Mouse (Mus musculus) midbrain, embryonic 15.5 days (tissue): ENCODE results near the gene Krt82. TPM values are rescaled to one million over a fixed set of nuclear protein-coding genes. Genes with fewer than 3 reads are reported as not detected.
"Not testable (repeated sequence)": the region's sequence is repeated elsewhere in the genome, so short reads cannot be mapped to it uniquely, and the experiment has no call there.

Source experiments
- ATAC-seq: fragments of 200-750 bp; cut with Nextera tagmentation; replicated peaks from 2 replicates; pipeline ENCODE4 v1.8.0; 2017; ENCODE audit warnings: moderate TSS enrichment
- H3K27ac ChIP-seq: fragments of 300-500 bp; sonication (generic); 2 replicates; pipeline ENCODE4 v1.5.1; 2015; ENCODE audit warnings: mild to moderate bottlenecking, inconsistent platforms
- H3K27me3 ChIP-seq: fragments of 300-500 bp; sonication (generic); replicated peaks from 2 replicates; pipeline ENCODE4 v1.6.1; 2015; ENCODE audit warnings: inconsistent platforms
- H3K36me3 ChIP-seq: fragments of 300-500 bp; sonication (generic); replicated peaks from 2 replicates; pipeline ENCODE4 v1.6.1; 2015; ENCODE audit warnings: inconsistent platforms
- H3K4me1 ChIP-seq: fragments of 300-500 bp; sonication (generic); 2 replicates; pipeline ENCODE4 v1.6.1; 2015; ENCODE audit warnings: inconsistent platforms
- H3K4me2 ChIP-seq: fragments of 300-500 bp; sonication (generic); 2 replicates; pipeline ENCODE4 v1.6.1; 2015; ENCODE audit warnings: inconsistent platforms, mild to moderate bottlenecking, moderate library complexity
- H3K4me3 ChIP-seq: fragments of 300-500 bp; sonication (generic); 2 replicates; pipeline ENCODE4 v1.5.1; 2015; ENCODE audit warnings: mild to moderate bottlenecking, inconsistent platforms
- H3K9ac ChIP-seq: fragments of 300-500 bp; sonication (generic); 2 replicates; pipeline ENCODE4 v1.6.1; 2015; ENCODE audit warnings: mild to moderate bottlenecking, inconsistent platforms
- H3K9me3 ChIP-seq: fragments of 300-500 bp; sonication (generic); 2 replicates; pipeline ENCODE4 v1.6.1; 2016; ENCODE audit warnings: inconsistent platforms
- WGBS: fragments of 180-500 bp; shearing (Covaris S2); methylation state at CpG from one replicate; pipeline ENCODE4 v1.1.7; 2015; ENCODE audit warnings: mixed read lengths; 5-methylcytosine and 5-hydroxymethylcytosine counted together
- polyA plus RNA-seq: library from polyadenylated mRNA; unstranded; fragments of >200 nt; fragmentation: Nextera tagmentation; extraction: Ambion mirVana; gene quantifications from 2 replicates; pipeline ENCODE4 v1.2.1, GENCODE M21; 2015

The Krt82 gene
- polyA plus RNA-seq, 1 experiment from 2014 or later = not detected

DNA sequence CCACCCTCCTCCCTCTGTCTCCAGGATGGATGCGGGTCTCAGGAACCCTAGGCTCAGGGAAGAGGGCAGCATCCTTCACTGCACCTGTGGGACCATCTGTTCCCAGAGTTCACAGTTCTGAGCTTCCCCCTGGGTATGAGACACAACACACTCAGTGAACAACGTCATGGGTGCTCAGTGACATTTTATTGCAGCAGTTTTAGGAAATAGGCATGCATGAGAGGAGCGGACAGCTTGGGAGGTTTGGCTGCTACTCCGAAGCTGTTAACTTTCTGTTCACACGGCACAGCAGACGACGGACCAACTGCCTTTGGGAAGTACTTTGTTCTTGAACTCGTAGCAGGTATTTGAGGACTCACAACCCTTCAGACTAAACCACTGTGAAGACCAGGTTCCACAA lies 1.7 kb upstream of the Krt82 start:
- ATAC-seq = no peak
- H3K9ac ChIP-seq = no peak overlapping the region
- H3K36me3 ChIP-seq = no peaks in the 10 kb centered on the region
- WGBS = 87% methylated on average over 8 of the region's 8 CpGs
- H3K4me2 ChIP-seq = no peak overlapping the region
- peaks cover 8% of the 10 kb centered on the region; the same call in 1 of the 2 replicates for H3K4me1 ChIP-seq
- H3K27me3 ChIP-seq = no peaks in the 10 kb centered on the region
- H3K4me3 ChIP-seq = no peak overlapping the region
- no peak overlapping the region for H3K27ac ChIP-seq
- no peaks in the 10 kb centered on the region for H3K9me3 ChIP-seq

DNA sequence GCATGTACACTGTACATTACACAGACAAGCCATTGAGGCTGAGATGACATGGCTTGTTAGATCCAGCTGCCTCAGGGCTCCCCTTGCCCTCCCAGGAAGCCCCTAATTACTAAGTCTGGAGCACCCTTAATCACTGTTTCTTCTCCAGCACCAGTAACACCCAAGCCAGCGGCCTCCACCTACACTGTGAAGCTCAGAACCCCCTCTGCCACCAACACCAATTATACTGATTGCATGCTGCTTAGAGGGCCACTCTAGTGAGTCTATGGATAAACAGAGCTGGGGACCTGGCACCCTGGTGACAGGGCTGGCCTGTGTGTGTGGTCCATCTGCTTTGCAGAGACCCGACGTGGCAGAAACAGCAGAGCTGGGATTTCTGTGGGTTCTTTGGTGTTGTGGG lies 6.0 kb downstream of the Krt82 start:
- H3K27me3 ChIP-seq = no peaks in the 10 kb centered on the region
- WGBS = 57% methylated on average over 3 of the region's 3 CpGs
- H3K4me1 ChIP-seq = no peaks in the 10 kb centered on the region
- no peak overlapping the region for H3K9ac ChIP-seq
- no peak for ATAC-seq
- no peak overlapping the region for H3K27ac ChIP-seq
- no peak overlapping the region for H3K4me2 ChIP-seq
- no peaks in the 10 kb centered on the region for H3K9me3 ChIP-seq
- no peaks in the 10 kb centered on the region for H3K36me3 ChIP-seq
- no peak overlapping the region for H3K4me3 ChIP-seq

DNA sequence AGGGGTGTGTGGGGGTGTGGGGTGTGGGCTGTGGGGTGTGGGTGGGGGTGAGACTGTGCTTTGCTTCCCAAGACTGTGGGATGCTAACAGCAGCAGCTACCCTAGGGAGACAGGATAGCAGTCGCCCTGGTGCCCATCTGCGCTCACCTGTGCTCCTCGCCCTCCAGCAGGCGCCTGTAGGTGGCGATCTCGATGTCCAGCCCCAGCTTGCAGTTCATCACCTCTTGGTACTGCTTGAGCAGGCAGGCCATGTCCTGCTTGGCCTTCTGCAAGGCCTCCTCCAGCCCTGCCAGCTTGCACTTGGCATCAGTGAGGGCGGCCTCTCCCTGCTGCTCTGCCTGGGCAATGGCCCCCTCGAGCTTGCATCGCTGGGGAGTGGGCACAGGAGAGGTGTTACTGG lies 7.9 kb downstream of the Krt82 start:
- H3K27me3 ChIP-seq = no peaks in the 10 kb centered on the region
- ATAC-seq = no peak
- no peaks in the 10 kb centered on the region for H3K4me1 ChIP-seq
- H3K9ac ChIP-seq = no peak overlapping the region
- H3K4me3 ChIP-seq = no peak overlapping the region
- no peaks in the 10 kb centered on the region for H3K36me3 ChIP-seq
- H3K4me2 ChIP-seq = no peak overlapping the region
- no peak overlapping the region for H3K27ac ChIP-seq
- 62% methylated on average over 9 of the region's 9 CpGs for WGBS
- H3K9me3 ChIP-seq = no peaks in the 10 kb centered on the region

DNA sequence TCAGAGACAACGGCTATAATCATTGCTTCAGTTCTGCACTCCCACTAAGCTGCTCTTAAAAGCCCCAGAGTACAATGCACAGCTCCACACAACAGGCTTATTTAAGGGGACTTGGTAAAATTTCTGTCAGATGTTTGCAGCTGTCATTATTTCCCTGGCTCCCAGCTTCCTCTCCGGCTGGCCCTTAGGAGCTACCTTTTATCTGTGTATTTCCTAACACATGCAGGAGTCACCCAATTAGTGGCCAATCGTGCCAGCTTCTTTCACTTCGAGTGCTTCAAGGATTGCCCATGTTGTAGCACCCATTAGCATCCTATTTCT lies 11.9 kb downstream of the Krt82 start:
- Histone ChIP-seq H3K9ac (no peak overlapping the region), H3K9me3 (no peaks in the 10 kb centered on the region), H3K4me2 (no peak overlapping the region), H3K36me3 (no peaks in the 10 kb centered on the region), H3K4me1 (no peaks in the 10 kb centered on the region), H3K4me3 (no peak overlapping the region), H3K27me3 (no peaks in the 10 kb centered on the region), H3K27ac (no peak overlapping the region)
- WGBS = 45% methylated on average over 4 of the region's 4 CpGs
- ATAC-seq = no peak

DNA sequence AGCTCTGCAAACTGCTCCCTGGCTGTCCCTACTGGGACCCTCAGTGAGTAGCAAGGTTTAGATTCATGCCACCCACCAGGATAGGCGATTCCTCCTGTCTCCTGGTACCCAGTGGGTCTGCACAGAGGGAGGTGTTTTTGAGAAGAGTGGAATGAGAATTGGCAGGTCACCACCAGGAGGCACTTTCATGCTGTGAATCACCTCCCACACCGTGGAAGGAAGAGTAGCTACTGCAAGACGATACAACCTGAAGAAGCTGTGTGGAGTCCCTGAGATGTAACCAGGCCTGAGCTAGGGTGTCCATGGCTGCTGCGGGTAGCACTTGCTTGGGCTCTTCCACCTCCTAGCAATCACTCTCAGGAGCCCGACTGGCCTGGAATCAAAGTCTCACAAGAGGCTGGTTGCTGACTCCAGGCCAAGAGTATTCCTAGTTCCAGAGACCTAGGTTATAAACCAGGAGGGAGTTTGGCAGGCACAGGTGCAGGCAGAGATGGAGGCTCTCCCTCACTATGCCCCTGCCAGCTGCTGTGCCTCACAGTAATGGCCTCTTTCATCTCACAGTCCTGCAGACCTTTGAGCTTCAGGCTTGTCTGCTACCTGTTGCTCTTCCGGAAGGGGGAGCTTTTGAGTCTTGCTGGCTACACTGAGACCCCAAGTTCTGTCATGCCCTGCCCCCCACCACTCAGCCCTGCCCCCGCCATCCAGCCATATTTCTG lies 12.4 kb downstream of the Krt82 start:
- H3K9ac ChIP-seq = no peak overlapping the region
- no peak overlapping the region for H3K4me2 ChIP-seq
- no peak overlapping the region for H3K27ac ChIP-seq
- no peak overlapping the region for H3K4me3 ChIP-seq
- no peak for ATAC-seq
- no peaks in the 10 kb centered on the region for H3K9me3 ChIP-seq
- 44% methylated on average over 7 of the region's 7 CpGs for WGBS
- H3K36me3 ChIP-seq = no peaks in the 10 kb centered on the region
- H3K4me1 ChIP-seq = no peaks in the 10 kb centered on the region
- no peaks in the 10 kb centered on the region for H3K27me3 ChIP-seq

DNA sequence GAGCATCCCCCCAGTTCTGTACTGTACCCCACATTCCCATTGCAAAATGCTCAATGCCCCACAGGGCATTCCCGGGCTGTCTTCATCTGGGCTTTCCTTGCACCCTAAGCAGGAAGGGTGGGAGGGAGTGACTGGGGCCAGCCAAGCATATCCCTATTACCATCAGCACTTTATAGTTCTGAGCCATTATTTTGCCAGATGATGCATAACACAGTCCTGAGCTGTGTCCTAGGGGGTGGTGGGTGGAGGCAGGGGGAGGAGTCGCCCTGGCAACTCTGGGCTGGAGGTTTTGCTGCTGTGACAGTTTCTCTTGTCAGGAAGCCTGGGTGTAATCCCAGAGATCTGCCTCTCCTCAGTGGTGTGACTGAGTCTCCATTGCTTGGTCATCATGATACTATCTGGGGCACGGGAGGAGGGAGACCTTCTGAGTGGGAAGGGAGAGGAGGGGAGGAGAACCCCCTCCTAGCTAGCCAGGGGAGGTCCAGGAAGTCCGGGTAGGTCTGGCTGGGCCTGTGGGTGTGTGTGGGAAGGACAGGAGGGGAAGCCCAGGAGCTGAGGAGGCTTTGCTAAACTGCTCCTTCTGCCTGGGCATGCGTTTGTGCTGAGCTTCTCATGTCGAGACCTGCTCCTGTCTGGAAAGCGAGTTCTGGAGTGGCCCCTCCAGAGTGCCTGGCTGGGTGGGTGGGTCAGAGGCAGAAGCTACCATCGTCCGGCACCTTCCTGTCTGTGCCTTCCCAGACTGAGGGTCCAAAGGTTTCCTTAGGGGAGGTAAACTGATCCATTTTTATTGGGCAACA lies 14.2 kb downstream of the Krt82 start:
- H3K27me3 ChIP-seq = no peaks in the 10 kb centered on the region
- H3K4me3 ChIP-seq = no peak overlapping the region
- no peak for ATAC-seq
- no peaks in the 10 kb centered on the region for H3K9me3 ChIP-seq
- H3K36me3 ChIP-seq = no peaks in the 10 kb centered on the region
- H3K9ac ChIP-seq = no peak overlapping the region
- WGBS = 58% methylated on average over 9 of the region's 9 CpGs
- no peak overlapping the region for H3K27ac ChIP-seq
- H3K4me1 ChIP-seq = no peaks in the 10 kb centered on the region
- H3K4me2 ChIP-seq = no peak overlapping the region

DNA sequence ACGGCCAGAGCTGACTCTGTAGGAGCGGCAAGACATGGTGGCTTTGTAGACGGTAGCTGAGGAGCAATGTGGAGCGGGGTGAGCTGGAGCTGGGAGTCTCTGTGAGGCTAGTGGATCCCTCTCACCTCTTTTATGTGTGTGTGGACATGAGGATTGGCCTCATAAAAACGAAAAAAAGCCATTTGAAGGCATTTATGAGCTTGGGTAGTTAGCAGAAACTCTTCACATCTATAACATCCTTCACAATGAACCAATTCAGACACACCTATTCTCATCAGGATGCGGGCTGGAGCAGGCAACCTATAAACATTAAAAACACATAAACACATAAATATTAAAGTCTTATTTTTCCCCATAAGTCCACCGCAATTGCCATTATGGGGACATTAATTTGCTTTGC lies 17.7 kb downstream of the Krt82 start, which contains the start of gene Krt84:
Krt84 (minus strand) TSS at position 101 of the 400 bp plus-strand sequence.
- 83% methylated on average over 7 of the region's 7 CpGs for WGBS

DNA sequence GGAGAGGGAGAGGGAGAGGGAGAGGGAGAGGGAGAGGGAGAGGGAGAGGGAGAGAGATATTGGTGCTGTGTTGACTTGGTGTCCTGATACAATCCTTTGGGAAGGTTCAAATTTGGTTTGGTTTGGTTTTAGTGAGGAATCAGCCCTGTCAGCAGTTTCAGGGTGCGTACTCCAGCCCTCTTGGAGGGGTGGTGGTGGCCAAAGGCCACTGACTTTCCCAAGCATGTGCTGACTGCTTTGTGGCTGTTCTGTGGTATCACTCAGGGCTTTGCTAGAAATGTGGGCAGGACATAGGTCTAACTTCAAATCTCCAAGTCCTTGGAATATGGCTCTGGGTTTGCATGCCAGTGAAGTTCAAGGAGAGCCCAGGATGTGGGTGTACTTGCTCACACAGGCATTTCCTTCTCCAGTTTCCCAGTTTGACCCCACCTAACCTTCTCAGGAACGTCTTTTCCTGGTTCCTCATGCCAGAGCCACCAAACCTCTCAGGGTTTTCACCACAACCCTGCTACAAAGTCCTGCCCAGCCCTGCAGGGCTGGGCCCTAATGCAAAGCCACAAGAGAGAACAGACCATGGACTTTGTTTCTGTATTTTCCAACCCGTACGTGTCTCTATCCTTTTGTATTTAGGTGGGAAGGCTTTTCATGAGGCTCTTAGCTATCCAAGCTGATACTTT lies 27.8 kb downstream of the Krt82 start:
- Histone ChIP-seq H3K4me1 (no peaks in the 10 kb centered on the region), H3K9ac (no peak overlapping the region), H3K4me2 (no peak overlapping the region), H3K9me3 (no peaks in the 10 kb centered on the region), H3K36me3 (no peaks in the 10 kb centered on the region), H3K27me3 (no peaks in the 10 kb centered on the region), H3K27ac (no peak overlapping the region), H3K4me3 (no peak overlapping the region)
- WGBS = 85% methylated on average over 4 of the region's 4 CpGs
- ATAC-seq = no peak

More for the DNA sequence above, 17.7 kb downstream of the Krt82 start, which contains the start of gene Krt84:
- Histone ChIP-seq H3K27me3 (no peaks in the 10 kb centered on the region), H3K4me2 (no peak within 1 kb of the TSS), H3K9me3 (no peaks in the 10 kb centered on the region), H3K9ac (no peak within 1 kb of the TSS), H3K4me3 (no peak within 1 kb of the TSS), H3K36me3 (no peaks in the 10 kb centered on the region), H3K27ac (no peak within 1 kb of the TSS), H3K4me1 (no peaks in the 10 kb centered on the region)
- ATAC-seq = no peak

- Histone ChIP-seq H3K4me1 (no peaks in the 10 kb centered on the region), H3K4me3 (no peak overlapping the region), H3K36me3 (no peaks in the 10 kb centered on the region), H3K9ac (no peak overlapping the region), H3K27me3 (no peaks in the 10 kb centered on the region), H3K27ac (no peak overlapping the region), H3K4me2 (no peak overlapping the region), H3K9me3 (no peaks in the 10 kb centered on the region)
- ATAC-seq = no peak
- WGBS = 16% methylated on average over 2 of the region's 2 CpGs
Measured at GRCm38 (mm10) chr15:101519792-101520191, 30.7 kb downstream of the Krt82 start.

DNA sequence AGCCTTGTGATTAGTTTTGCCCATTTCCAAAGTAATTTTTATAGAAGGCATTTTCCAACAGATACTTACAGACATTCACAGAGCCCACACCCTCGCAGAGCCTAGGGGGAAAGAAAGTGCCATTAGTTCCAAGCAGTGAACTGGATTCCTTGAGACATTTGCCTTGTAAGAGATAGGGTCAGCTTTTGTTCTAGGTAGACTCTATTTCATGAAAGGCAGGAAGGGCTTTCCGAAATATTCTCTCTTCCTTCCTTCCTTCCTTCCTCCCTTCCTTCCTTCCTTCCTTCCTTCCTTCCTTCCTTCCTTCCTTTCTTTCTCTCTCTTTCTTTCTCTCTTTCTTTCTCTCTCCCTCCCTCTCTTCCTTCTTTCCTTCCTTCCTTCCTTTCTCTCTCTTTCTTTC lies 33.3 kb downstream of the Krt82 start, which contains the start of gene Gm49425:
Gm49425 (minus strand) TSS at position 101 of the 400 bp plus-strand sequence.
- not testable (repeated sequence) for H3K9ac ChIP-seq, ATAC-seq, H3K4me2 ChIP-seq, H3K4me1 ChIP-seq, H3K36me3 ChIP-seq, H3K9me3 ChIP-seq, H3K4me3 ChIP-seq, H3K27me3 ChIP-seq, H3K27ac ChIP-seq
- WGBS = 84% methylated on average over 2 of the region's 2 CpGs

DNA sequence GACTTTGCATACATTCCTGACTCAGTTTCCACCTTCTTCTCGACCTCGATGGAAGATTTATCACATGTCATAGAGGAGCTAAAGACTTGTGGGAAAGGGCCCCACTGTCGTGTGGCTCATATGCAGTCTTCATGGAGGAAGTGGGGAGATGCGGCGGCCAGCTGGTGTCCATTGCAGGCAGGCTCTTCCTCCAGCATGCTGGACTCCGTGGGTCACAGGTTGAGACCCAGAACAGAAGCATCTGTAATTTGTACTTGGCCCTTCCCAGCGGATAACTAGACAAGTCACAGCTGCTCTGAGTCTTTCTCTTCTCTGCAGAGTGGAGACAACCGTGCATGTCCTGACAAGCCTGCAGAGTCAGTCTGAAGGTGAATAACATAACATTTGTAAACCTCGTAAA lies 42.2 kb downstream of the Krt82 start:
- Histone ChIP-seq H3K27me3 (no peaks in the 10 kb centered on the region), H3K4me1 (no peaks in the 10 kb centered on the region), H3K4me3 (no peak overlapping the region), H3K27ac (no peak overlapping the region), H3K4me2 (no peak overlapping the region), H3K9ac (no peak overlapping the region), H3K36me3 (no peaks in the 10 kb centered on the region), H3K9me3 (no peaks in the 10 kb centered on the region)
- ATAC-seq = no peak
- 79% methylated on average over 9 of the region's 9 CpGs for WGBS

GRCm38 (mm10) chr15:101506896-101507758 lies 43.3 kb downstream of the Krt82 start:
- no peaks in the 10 kb centered on the region for H3K27me3 ChIP-seq
- no peak for ATAC-seq
- H3K9me3 ChIP-seq = no peaks in the 10 kb centered on the region
- no peak overlapping the region for H3K4me2 ChIP-seq
- H3K27ac ChIP-seq = no peak overlapping the region
- H3K36me3 ChIP-seq = no peaks in the 10 kb centered on the region
- H3K4me1 ChIP-seq = no peaks in the 10 kb centered on the region
- H3K9ac ChIP-seq = no peak overlapping the region
- no peak overlapping the region for H3K4me3 ChIP-seq
- 53% methylated on average over 14 of the region's 14 CpGs for WGBS
